Mouse (Mus musculus) intestine, embryonic 14.5 days (tissue): ENCODE data around the gene Srebf2. TPM values are rescaled to one million over a fixed set of nuclear protein-coding genes. Genes with fewer than 3 reads are reported as not detected.
A peak's percentile ranks its signal among the peaks of the same experiment; 100 is the strongest.

Experiments used
- ATAC-seq: fragments of 200-750 bp; cut with Nextera tagmentation; replicated peaks from 2 replicates; pipeline ENCODE4 v1.8.0; 2017; ENCODE audit warnings: low read depth, moderate number of reproducible peaks, moderate TSS enrichment, moderate library complexity; ENCODE audit not compliant: low FRiP score, low TSS enrichment
- DNase-seq: peaks from one replicate; pipeline ENCODE4 v3.0.0-alpha.2; 2018; ENCODE audit warnings: low spot score
- H3K27ac ChIP-seq: fragments of 300-500 bp; sonication (generic); 2 replicates; pipeline ENCODE4 v1.5.1; 2014; ENCODE audit warnings: low read depth, mild to moderate bottlenecking, control low read depth
- H3K27me3 ChIP-seq: fragments of 300-500 bp; sonication (generic); replicated peaks from 2 replicates; pipeline ENCODE4 v1.6.1; 2014; ENCODE audit warnings: low read length, control low read depth; ENCODE audit not compliant: control insufficient read depth, insufficient read depth
- H3K36me3 ChIP-seq: fragments of 300-500 bp; sonication (generic); 2 replicates; pipeline ENCODE4 v1.6.1; 2014; ENCODE audit warnings: low read length, control low read depth; ENCODE audit not compliant: control insufficient read depth, insufficient read depth
- H3K4me1 ChIP-seq: fragments of 300-500 bp; sonication (generic); replicated peaks from 2 replicates; pipeline ENCODE4 v1.6.1; 2014; ENCODE audit warnings: low read length, control low read depth, mixed read lengths; ENCODE audit not compliant: control insufficient read depth, insufficient read depth
- H3K4me2 ChIP-seq: fragments of 300-500 bp; sonication (generic); 2 replicates; pipeline ENCODE4 v1.6.1; 2014; ENCODE audit warnings: low read length
- H3K4me3 ChIP-seq: fragments of 300-500 bp; sonication (generic); 2 replicates; pipeline ENCODE4 v1.5.1; 2014; ENCODE audit warnings: low read depth, low read length, control low read depth, mixed read lengths
- H3K9ac ChIP-seq: fragments of 300-500 bp; sonication (generic); 2 replicates; pipeline ENCODE4 v1.6.1; 2014; ENCODE audit warnings: mild to moderate bottlenecking, low read length
- H3K9me3 ChIP-seq: fragments of 300-500 bp; sonication (generic); 2 replicates; pipeline ENCODE4 v1.6.1; 2016; ENCODE audit warnings: low read length, control low read depth; ENCODE audit not compliant: control insufficient read depth
- WGBS: fragments of 180-500 bp; shearing (Covaris S2); extraction: QIAGEN DNeasy Blood & Tissue Kit; methylation state at CpG from one replicate; pipeline ENCODE4 v1.1.7; 2014; 5-methylcytosine and 5-hydroxymethylcytosine counted together
- polyA plus RNA-seq: library from polyadenylated mRNA; unstranded; fragments of >200 nt; fragmentation: Nextera tagmentation; extraction: Ambion mirVana; gene quantifications from 2 replicates; pipeline ENCODE4 v1.2.1, GENCODE M21; 2014

Srebf2 gene
- polyA plus RNA-seq, 1 experiment from 2014 or later, result 144 TPM

DNA sequence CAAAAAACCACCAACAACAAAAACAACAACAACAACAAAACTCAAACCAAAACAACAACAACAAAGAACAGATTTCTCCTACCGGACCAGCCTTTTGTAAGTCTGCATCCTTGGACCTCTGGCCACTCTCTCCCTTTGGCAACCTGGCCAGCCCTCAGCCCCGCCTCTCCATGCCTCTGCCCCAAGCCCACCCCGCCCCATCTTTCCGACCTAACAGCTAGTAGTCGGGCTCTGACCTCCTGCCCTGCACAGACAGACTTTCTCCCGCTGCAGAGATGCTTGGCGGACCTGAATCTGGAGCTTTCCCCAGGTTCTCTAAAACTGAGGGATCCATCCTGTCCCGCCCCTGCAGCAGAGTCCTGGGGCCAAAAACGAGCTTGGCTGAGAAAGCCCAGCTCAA, 71.0 kb downstream of the Srebf2 start:
- Histone ChIP-seq H3K4me1 (no peaks in the 10 kb centered on the region), H3K4me3 (no peak overlapping the region), H3K4me2 (no peak overlapping the region), H3K36me3 (no peaks in the 10 kb centered on the region), H3K9ac (no peak overlapping the region), H3K27me3 (peaks cover 45% of the 10 kb centered on the region), H3K27ac (no peak overlapping the region), H3K9me3 (no peaks in the 10 kb centered on the region)
- no peak for ATAC-seq
- no peak for DNase-seq
- 29% methylated on average over 9 of the region's 9 CpGs for WGBS

DNA sequence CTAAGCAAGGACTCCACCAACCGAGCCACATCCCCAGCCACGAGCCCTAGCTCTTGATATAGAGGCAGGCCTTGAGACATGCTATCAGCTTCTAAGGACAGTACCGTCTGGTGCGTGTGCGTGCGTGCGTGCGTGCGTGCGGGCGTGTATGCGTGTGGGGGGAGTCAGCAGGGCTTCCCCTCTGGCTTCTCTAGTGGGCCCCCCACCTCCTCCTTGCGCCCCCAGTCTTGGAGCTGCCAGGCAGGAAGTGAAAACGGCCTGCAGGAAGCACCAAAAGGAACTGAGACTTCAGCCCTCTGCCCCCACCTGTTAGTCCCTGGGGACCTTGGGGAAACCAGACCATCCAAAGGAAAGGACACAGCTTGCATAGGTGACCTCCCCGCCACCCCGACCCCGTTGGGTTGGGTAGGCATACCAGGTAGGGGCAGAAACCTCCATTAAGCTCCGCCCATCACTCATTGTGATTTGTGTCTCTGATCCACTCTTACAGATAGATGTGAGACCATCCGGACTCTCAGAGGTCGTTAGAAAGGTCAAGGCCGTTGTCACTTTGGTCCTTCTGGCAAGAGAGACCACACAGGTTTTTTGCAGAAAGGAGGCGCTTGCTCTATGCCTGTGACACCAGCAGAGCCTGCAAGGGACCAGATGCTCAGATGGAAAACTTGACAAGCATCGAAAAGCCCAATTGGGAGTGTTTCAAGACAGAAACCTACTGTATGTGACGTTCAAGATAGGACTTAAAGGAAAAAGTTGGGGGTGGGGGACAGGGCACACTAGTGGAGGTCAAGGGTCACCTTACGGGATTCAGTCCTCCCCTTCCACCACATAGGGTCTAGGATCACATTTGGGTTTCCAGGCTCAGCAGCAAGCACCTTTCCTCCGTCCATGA, 72.0 kb downstream of the Srebf2 start:
- no peak overlapping the region for H3K4me3 ChIP-seq
- H3K27me3 ChIP-seq, result peaks cover 43% of the 10 kb centered on the region
- no peak overlapping the region for H3K27ac ChIP-seq
- H3K4me1 ChIP-seq, result peaks cover 1% of the 10 kb centered on the region
- 76% methylated on average over 26 of the region's 26 CpGs for WGBS
- H3K9me3 ChIP-seq, result no peaks in the 10 kb centered on the region
- H3K9ac ChIP-seq, result no peak overlapping the region
- H3K36me3 ChIP-seq, result no peaks in the 10 kb centered on the region
- H3K4me2 ChIP-seq, result no peak overlapping the region
- DNase-seq (no peak), ATAC-seq (no peak)

- 67% methylated on average over 12 of the region's 12 CpGs for WGBS
- no peaks in the 10 kb centered on the region for H3K9me3 ChIP-seq
- DNase-seq, result no peak
- H3K4me2 ChIP-seq, result no peak overlapping the region
- H3K4me1 ChIP-seq, result peaks cover 4% of the 10 kb centered on the region
- no peak overlapping the region for H3K4me3 ChIP-seq
- H3K36me3 ChIP-seq, result no peaks in the 10 kb centered on the region
- H3K27me3 ChIP-seq, result peaks cover 44% of the 10 kb centered on the region
- H3K27ac ChIP-seq, result no peak overlapping the region
- no peak for ATAC-seq
- no peak overlapping the region for H3K9ac ChIP-seq
Measured at GRCm38 (mm10) chr15:82220003-82220675, 73.2 kb downstream of the Srebf2 start.

DNA sequence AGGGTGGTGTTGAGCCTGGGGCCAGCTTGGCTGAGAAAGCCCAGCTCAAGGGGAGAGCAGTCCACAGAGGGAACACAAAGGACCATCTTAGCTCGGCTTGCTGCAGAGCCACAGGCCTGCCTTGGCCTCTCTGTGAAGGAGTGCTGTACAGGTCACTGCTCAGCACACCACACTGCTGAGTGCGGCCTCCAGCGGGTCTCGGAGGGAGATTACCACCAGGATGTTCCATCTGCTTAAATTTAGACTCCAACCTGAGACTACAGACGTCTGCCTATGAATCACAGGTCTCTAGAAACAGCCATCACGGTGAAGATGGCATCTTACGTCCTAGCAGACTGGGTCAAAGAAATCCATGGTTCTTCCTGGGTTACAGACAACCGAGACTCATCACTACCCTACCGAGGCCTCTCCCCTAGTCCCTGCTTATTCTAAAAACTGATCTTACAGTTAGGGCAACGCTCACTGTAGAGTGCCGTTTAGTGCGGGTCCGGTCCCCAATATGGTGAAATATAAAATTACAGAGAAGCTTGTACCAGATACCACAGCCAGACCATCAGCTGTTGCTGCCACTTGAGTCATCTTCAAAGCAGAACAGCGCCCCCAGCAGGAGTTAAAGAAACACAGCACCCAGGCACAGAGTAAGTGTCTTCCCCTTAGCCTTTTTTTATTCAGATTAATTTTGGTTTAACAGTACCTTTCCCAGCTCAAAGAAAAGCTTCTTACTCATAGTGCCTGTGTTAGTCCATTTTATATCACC, 74.3 kb downstream of the Srebf2 start:
- Histone ChIP-seq H3K4me1 (peaks cover 4% of the 10 kb centered on the region), H3K4me3 (no peak overlapping the region), H3K9ac (no peak overlapping the region), H3K27ac (no peak overlapping the region), H3K27me3 (peaks cover 39% of the 10 kb centered on the region), H3K4me2 (no peak overlapping the region), H3K36me3 (no peaks in the 10 kb centered on the region), H3K9me3 (no peaks in the 10 kb centered on the region)
- DNase-seq (no peak), ATAC-seq (no peak)
- WGBS, result 67% methylated on average over 14 of the region's 14 CpGs

- ATAC-seq (no peak; the same call in 1 of the 2 replicates), DNase-seq (no peak)
- Histone ChIP-seq H3K9ac (no peak overlapping the region), H3K27me3 (peaks cover 29% of the 10 kb centered on the region), H3K27ac (no peak overlapping the region), H3K4me3 (no peak overlapping the region), H3K4me2 (no peak overlapping the region), H3K9me3 (no peaks in the 10 kb centered on the region), H3K36me3 (no peaks in the 10 kb centered on the region), H3K4me1 (peaks cover 4% of the 10 kb centered on the region)
- WGBS, result 33% methylated on average over 7 of the region's 7 CpGs
Measured at GRCm38 (mm10) chr15:82223251-82223650, 76.3 kb downstream of the Srebf2 start.

- peak; percentile 51 for ATAC-seq
- Histone ChIP-seq H3K9ac (0 out of 2 replicates have a peak within 1 kb of the TSS, but pooled peaks have one; percentile 29), H3K27ac (no peak within 1 kb of the TSS), H3K4me3 (peak within 1 kb of the TSS; percentile 27), H3K36me3 (no peaks in the 10 kb centered on the region), H3K9me3 (no peaks in the 10 kb centered on the region), H3K4me1 (peaks cover 4% of the 10 kb centered on the region), H3K27me3 (peaks cover 29% of the 10 kb centered on the region), H3K4me2 (peak within 1 kb of the TSS; percentile 57)
- 2% methylated on average over 43 of the region's 44 CpGs for WGBS
- DNase-seq, result no peak
Measured at GRCm38 (mm10) chr15:82223657-82224601, 76.9 kb downstream of the Srebf2 start, which contains the start of gene Tnfrsf13c. Gene Tnfrsf13c, minus strand, starts transcription at chr15:82224369.

DNA sequence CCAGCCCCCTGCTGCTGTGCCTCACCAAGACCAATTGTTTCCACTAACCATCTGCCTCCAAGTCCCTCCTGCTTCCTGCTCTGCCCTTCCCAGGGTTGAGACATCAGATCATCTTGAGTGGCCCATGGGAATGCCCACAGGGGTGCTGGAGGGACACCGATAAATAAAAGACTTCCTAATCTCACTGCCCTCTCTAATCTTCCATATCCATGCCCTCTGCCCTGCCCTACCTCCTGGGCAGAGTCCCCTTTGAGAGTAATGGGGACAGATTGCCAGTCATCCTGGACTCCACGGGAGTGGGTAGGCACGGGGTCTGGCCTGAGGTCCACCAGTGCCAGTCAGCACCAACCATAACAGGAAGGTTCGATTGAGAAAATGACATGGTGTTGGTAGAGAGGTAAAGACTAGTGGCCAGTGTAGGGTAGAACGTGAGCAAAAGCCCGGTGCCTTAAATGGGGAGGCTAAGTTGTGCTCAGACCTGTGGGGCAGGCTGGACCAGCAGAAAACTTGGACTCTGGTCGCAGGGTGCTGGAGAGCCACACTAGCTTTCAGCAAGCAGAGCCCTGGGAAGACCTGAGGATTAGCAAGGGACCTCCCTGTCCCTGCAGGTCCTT, 77.7 kb downstream of the Srebf2 start:
- peaks cover 29% of the 10 kb centered on the region for H3K27me3 ChIP-seq
- DNase-seq, result no peak
- WGBS, result 46% methylated on average over 7 of the region's 7 CpGs
- no peaks in the 10 kb centered on the region for H3K36me3 ChIP-seq
- H3K9me3 ChIP-seq, result no peaks in the 10 kb centered on the region
- H3K27ac ChIP-seq, result no peak overlapping the region
- peaks cover 4% of the 10 kb centered on the region for H3K4me1 ChIP-seq
- H3K9ac ChIP-seq, result no peak overlapping the region
- no peak for ATAC-seq
- no peak overlapping the region for H3K4me3 ChIP-seq
- H3K4me2 ChIP-seq, result no peak overlapping the region
